Mouse (Mus musculus) liver, adult 2 months (tissue): Measurements from ENCODE around the gene Tfpi. TPM values are rescaled to one million over a fixed set of nuclear protein-coding genes. Genes with fewer than 3 reads are reported as not detected.

ENCODE experiments used
- DNase-seq: peaks from one replicate; pipeline ENCODE4 v3.0.0-alpha.2; 2011; ENCODE audit warnings: low read depth, low spot score; ENCODE audit errors: extremely low read depth
- H3K27ac ChIP-seq: fragments of 200-500 bp; replicated peaks from 2 replicates; pipeline ENCODE4 v1.5.1; 2012; ENCODE audit warnings: low read depth, mild to moderate bottlenecking, control low read depth, inconsistent platforms, low read length; ENCODE audit not compliant: insufficient read depth
- H3K27me3 ChIP-seq: fragments of 200-500 bp; 2 replicates; pipeline ENCODE4 v1.6.1; 2012; ENCODE audit warnings: mild to moderate bottlenecking, moderate library complexity, low read length, inconsistent platforms; ENCODE audit not compliant: control insufficient read depth, insufficient read depth
- H3K36me3 ChIP-seq: fragments of 200-500 bp; 2 replicates; pipeline ENCODE4 v1.6.1; 2012; ENCODE audit warnings: low read length, inconsistent platforms; ENCODE audit not compliant: control insufficient read depth, insufficient read depth
- H3K4me1 ChIP-seq: fragments of 200-500 bp; 2 replicates; pipeline ENCODE4 v1.6.1; 2011; ENCODE audit warnings: low read length; ENCODE audit not compliant: control insufficient read depth, insufficient read depth
- H3K4me3 ChIP-seq: fragments of 200-500 bp; 2 replicates; pipeline ENCODE4 v1.5.1; 2011; ENCODE audit warnings: low read depth, mild to moderate bottlenecking, control low read depth, low read length, moderate library complexity; ENCODE audit not compliant: insufficient read depth
- H3K79me2 ChIP-seq: fragments of 200-500 bp; 2 replicates; pipeline ENCODE4 v1.6.1; 2012; ENCODE audit warnings: inconsistent platforms, mild to moderate bottlenecking, low read length, moderate library complexity; ENCODE audit not compliant: control insufficient read depth, insufficient read depth
- H3K9ac ChIP-seq: fragments of 200-500 bp; 2 replicates; pipeline ENCODE4 v1.6.1; 2012; ENCODE audit warnings: low read depth, mild to moderate bottlenecking, control low read depth, inconsistent platforms, low read length
- CTCF ChIP-seq: fragments of 200-500 bp; IDR thresholded peaks from 2 replicates; pipeline ENCODE4 v1.5.1; 2011; ENCODE audit warnings: low read depth, low read length, control low read depth
- POLR2A ChIP-seq: fragments of 200-500 bp; IDR thresholded peaks from 2 replicates; pipeline ENCODE4 v1.6.1; 2011; ENCODE audit warnings: low read length, control low read depth; ENCODE audit not compliant: insufficient read depth; ENCODE audit errors: extremely low read depth
- WGBS: fragments of 180-500 bp; shearing (Covaris S2); methylation state at CpG from one replicate; pipeline ENCODE4 v1.1.7; 2018; 5-methylcytosine and 5-hydroxymethylcytosine counted together
- polyA plus RNA-seq: library from polyadenylated mRNA; depleted of rRNA; stranded (reverse); fragments of >200 nt; gene quantifications from 2 replicates; pipeline ENCODE4 v1.2.3, GENCODE M21; 2012; rRNA removed
- total RNA-seq: library from RNA; depleted of rRNA; stranded (reverse); fragments of >200 nt; gene quantifications from 2 replicates; pipeline ENCODE4 v1.2.3, GENCODE M21; 2014; rRNA removed

The Tfpi gene
- total and polyA plus RNA-seq, 2 experiments, result 1.2 to 9.6 TPM

GRCm38 (mm10) chr2:84387394-84388022, 89.1 kb downstream of the Tfpi start:
- Histone ChIP-seq H3K4me3 (0 out of 2 replicates have a peak overlapping the region, but pooled peaks have one; percentile 16), H3K36me3 (no peaks in the 10 kb centered on the region), H3K27me3 (no peaks in the 10 kb centered on the region), H3K9ac (no peak overlapping the region), H3K27ac (peak overlapping the region; percentile 79), H3K79me2 (no peaks in the 10 kb centered on the region), H3K4me1 (no peaks in the 10 kb centered on the region; the same call in 1 of the 2 replicates)
- DNase-seq, result peak; percentile 18
- 63% methylated on average over 11 of the region's 11 CpGs for WGBS
- TF ChIP-seq POLR2A, result no peak
- no peak for TF ChIP-seq CTCF

- WGBS, result 58% methylated on average over 18 of the region's 18 CpGs
- peak overlapping the region; percentile 79 for H3K27ac ChIP-seq
- peak; percentile 29 for DNase-seq
- no peaks in the 10 kb centered on the region for H3K79me2 ChIP-seq
- TF ChIP-seq CTCF, result no peak
- TF ChIP-seq POLR2A, result no peak
- no peaks in the 10 kb centered on the region for H3K36me3 ChIP-seq
- H3K4me1 ChIP-seq, result no peaks in the 10 kb centered on the region; the same call in 1 of the 2 replicates
- H3K27me3 ChIP-seq, result no peaks in the 10 kb centered on the region
- H3K4me3 ChIP-seq, result no peak overlapping the region
- H3K9ac ChIP-seq, result no peak overlapping the region
Observed at GRCm38 (mm10) chr2:84386563-84387393, 89.8 kb downstream of the Tfpi start.

- Histone ChIP-seq H3K4me3 (no peak overlapping the region), H3K79me2 (no peaks in the 10 kb centered on the region; the same call in 1 of the 2 replicates), H3K4me1 (peaks cover 3% of the 10 kb centered on the region; the same call in 1 of the 2 replicates), H3K9ac (no peak overlapping the region), H3K27me3 (no peaks in the 10 kb centered on the region), H3K36me3 (no peaks in the 10 kb centered on the region), H3K27ac (0 out of 2 replicates have a peak overlapping the region, but pooled peaks have one; percentile 29)
- DNase-seq, result no peak
- 69% methylated on average over 6 of the region's 6 CpGs for WGBS
- TF ChIP-seq POLR2A (no peak), CTCF (no peak)
Observed at GRCm38 (mm10) chr2:84384911-84385693, 91.5 kb downstream of the Tfpi start.

- 82% methylated on average over 4 of the region's 4 CpGs for WGBS
- no peaks in the 10 kb centered on the region for H3K27me3 ChIP-seq
- H3K4me1 ChIP-seq, result peaks cover 6% of the 10 kb centered on the region; the same call in 1 of the 2 replicates
- H3K4me3 ChIP-seq, result no peak overlapping the region
- H3K36me3 ChIP-seq, result no peaks in the 10 kb centered on the region
- no peak overlapping the region for H3K9ac ChIP-seq
- H3K27ac ChIP-seq, result no peak overlapping the region
- no peak for DNase-seq
- no peak for TF ChIP-seq POLR2A
- no peak for TF ChIP-seq CTCF
- no peaks in the 10 kb centered on the region; the same call in 1 of the 2 replicates for H3K79me2 ChIP-seq
Observed at GRCm38 (mm10) chr2:84383828-84384227, 92.7 kb downstream of the Tfpi start.

Other genes with a start within 250 kb of the Tfpi start
- 28.5 and 31.3 TPM in 2 replicates for gene Calcrl, start 51.4 kb downstream of the Tfpi start, total RNA-seq
- gene Calcrl, start 51.4 kb downstream of the Tfpi start, polyA plus RNA-seq, result 3.7 and 7.5 TPM in 2 replicates
- 47.4 and 53.2 TPM in 2 replicates for gene Ctnnd1, start 174.0 kb upstream of the Tfpi start, total RNA-seq
- 29.7 and 31.4 TPM in 2 replicates for gene Ctnnd1, start 174.0 kb upstream of the Tfpi start, polyA plus RNA-seq
- gene Btbd18, start 182.3 kb upstream of the Tfpi start, total RNA-seq, result 0.07 TPM in 1 of 2 replicates, not detected in the other
- not detected in 2 replicates for gene Btbd18, start 182.3 kb upstream of the Tfpi start, polyA plus RNA-seq
- gene Selenoh, start 194.0 kb upstream of the Tfpi start, total RNA-seq, result 19.2 and 27.3 TPM in 2 replicates
- gene Selenoh, start 194.0 kb upstream of the Tfpi start, polyA plus RNA-seq, result 18.8 and 19.6 TPM in 2 replicates
- gene Gm28635, start 201.3 kb upstream of the Tfpi start, total RNA-seq, result not detected in 2 replicates
- gene Gm28635, start 201.3 kb upstream of the Tfpi start, polyA plus RNA-seq, result not detected in 2 replicates
- 7.9 and 9.3 TPM in 2 replicates for gene Med19, start 201.6 kb upstream of the Tfpi start, total RNA-seq
- gene Med19, start 201.6 kb upstream of the Tfpi start, polyA plus RNA-seq, result 5.5 and 5.6 TPM in 2 replicates
- 50.6 and 53.6 TPM in 2 replicates for gene Tmx2, start 202.4 kb upstream of the Tfpi start, total RNA-seq
- 83.5 and 92.1 TPM in 2 replicates for gene Tmx2, start 202.4 kb upstream of the Tfpi start, polyA plus RNA-seq
- 21.9 and 25.8 TPM in 2 replicates for gene Zdhhc5, start 238.4 kb upstream of the Tfpi start, total RNA-seq
- 35.6 and 36.1 TPM in 2 replicates for gene Zdhhc5, start 238.4 kb upstream of the Tfpi start, polyA plus RNA-seq